Mouse (Mus musculus) cerebellum, adult 2 months (tissue): ENCODE measurements around the gene Tas2r135. TPM values are rescaled to one million over a fixed set of nuclear protein-coding genes. Genes with fewer than 3 reads are reported as not detected.

ENCODE experiments used
- DNase-seq, 2 experiments: peaks; one replicate each; pipeline ENCODE4 v3.0.0; 2021
- H3K27ac ChIP-seq: fragments of 200-500 bp; 2 replicates; pipeline ENCODE4 v1.5.1; 2012; ENCODE audit warnings: low read length, control low read depth, inconsistent platforms; ENCODE audit not compliant: insufficient read depth
- H3K27me3 ChIP-seq: fragments of 200-500 bp; 2 replicates; pipeline ENCODE4 v1.6.1; 2012; ENCODE audit warnings: inconsistent platforms, mild to moderate bottlenecking, low read length, moderate library complexity; ENCODE audit not compliant: control insufficient read depth, insufficient read depth
- H3K4me1 ChIP-seq: fragments of 200-500 bp; 2 replicates; pipeline ENCODE4 v1.6.1; 2011; ENCODE audit warnings: low read length; ENCODE audit not compliant: control insufficient read depth, insufficient read depth
- H3K4me3 ChIP-seq: fragments of 200-500 bp; replicated peaks from 2 replicates; pipeline ENCODE3; 2011; ENCODE audit warnings: mild to moderate bottlenecking, low read depth, low read length, control low read depth; ENCODE audit not compliant: insufficient read depth
- CTCF ChIP-seq: fragments of 200-500 bp; IDR thresholded peaks from 2 replicates; pipeline ENCODE4 v1.5.1; 2011; ENCODE audit warnings: low read depth, mild to moderate bottlenecking, control low read depth, low read length, moderate library complexity, borderline replicate concordance; ENCODE audit not compliant: insufficient read depth
- POLR2A ChIP-seq: fragments of 200-500 bp; IDR thresholded peaks from 2 replicates; pipeline ENCODE4 v1.6.1; 2011; ENCODE audit warnings: low read length, control low read depth, borderline replicate concordance; ENCODE audit not compliant: insufficient read depth
- WGBS: fragments of 180-500 bp; shearing (Covaris S2); methylation state at CpG from one replicate; pipeline ENCODE4 v1.1.7; 2018; 5-methylcytosine and 5-hydroxymethylcytosine counted together
- polyA plus RNA-seq: library from polyadenylated mRNA; depleted of rRNA; stranded (reverse); fragments of >200 nt; gene quantifications from 2 replicates; pipeline ENCODE4 v1.2.3, GENCODE M21; 2012; rRNA removed

Gene Tas2r135
- polyA plus RNA-seq, 1 experiment, result 0.72 TPM

DNA sequence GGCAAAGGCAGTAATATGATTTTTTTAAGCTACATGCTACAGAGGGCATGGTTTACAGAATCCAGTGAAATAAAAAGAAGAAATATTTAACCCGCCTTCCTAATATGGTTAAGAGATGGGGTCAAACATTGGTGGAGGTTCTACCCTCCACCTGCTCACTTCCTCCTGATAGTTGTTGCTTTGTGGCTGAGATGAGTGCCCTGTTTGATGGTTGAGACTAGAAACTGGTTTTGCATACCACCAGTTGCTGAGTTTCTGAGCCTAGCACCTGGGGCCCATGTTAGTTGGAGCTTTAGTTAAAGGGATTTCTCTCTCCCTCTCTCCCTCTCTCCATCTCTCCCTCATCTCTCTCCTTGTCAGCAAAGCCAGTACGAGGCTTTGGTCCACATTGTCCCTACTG lies 42.1 kb downstream of the Tas2r135 start:
- H3K27me3 ChIP-seq, result no peaks in the 10 kb centered on the region
- TF ChIP-seq POLR2A, result no peak
- no peak for TF ChIP-seq CTCF
- WGBS, result 69% methylated on average over 2 of the region's 2 CpGs
- no peak overlapping the region for H3K4me3 ChIP-seq
- no peaks in the 10 kb centered on the region for H3K4me1 ChIP-seq
- H3K27ac ChIP-seq, result no peak overlapping the region
- DNase-seq, result no peak

Other genes with a start within 250 kb of the Tas2r135 start
- gene Tas2r144, start 190.1 kb upstream of the Tas2r135 start, polyA plus RNA-seq, result not detected in 2 replicates
- gene Gstk1, start 159.5 kb upstream of the Tas2r135 start, polyA plus RNA-seq, result 28.8 and 30.5 TPM in 2 replicates
- gene Tmem139, start 143.5 kb upstream of the Tas2r135 start, polyA plus RNA-seq, result not detected in 2 replicates
- 26.1 and 31.3 TPM in 2 replicates for gene Casp2, start 140.4 kb upstream of the Tas2r135 start, polyA plus RNA-seq
- gene Clcn1, start 118.7 kb upstream of the Tas2r135 start, polyA plus RNA-seq, result 11.5 and 13.4 TPM in 2 replicates
- 102 and 117 TPM in 2 replicates for gene Fam131b, start 80.8 kb upstream of the Tas2r135 start, polyA plus RNA-seq
- gene Zyx, start 55.8 kb upstream of the Tas2r135 start, polyA plus RNA-seq, result 123 and 129 TPM in 2 replicates
- gene Epha1, start 32.2 kb upstream of the Tas2r135 start, polyA plus RNA-seq, result 0.43 and 0.46 TPM in 2 replicates
- gene Tas2r143, start 5.2 kb upstream of the Tas2r135 start, polyA plus RNA-seq, result 0.33 and 1.0 TPM in 2 replicates
- gene Tas2r126, start 29.1 kb downstream of the Tas2r135 start, polyA plus RNA-seq, result 0.19 and 0.20 TPM in 2 replicates
- not detected in 2 replicates for gene Olfr458, start 59.8 kb downstream of the Tas2r135 start, polyA plus RNA-seq
- gene Olfr457, start 70.9 kb downstream of the Tas2r135 start, polyA plus RNA-seq, result not detected in 2 replicates
- gene Olfr456, start 81.8 kb downstream of the Tas2r135 start, polyA plus RNA-seq, result not detected in 2 replicates
- gene Olfr455, start 142.2 kb downstream of the Tas2r135 start, polyA plus RNA-seq, result not detected in 2 replicates
- gene Tcaf3, start 192.3 kb downstream of the Tas2r135 start, polyA plus RNA-seq, result not detected in 2 replicates
- gene Tcaf2, start 239.8 kb downstream of the Tas2r135 start, polyA plus RNA-seq, result 0.55 and 0.87 TPM in 2 replicates